Mouse (Mus musculus): ENCODE data around the gene Spsb3. TPM values are rescaled to one million over a fixed set of nuclear protein-coding genes. Genes with fewer than 3 reads are reported as not detected.
A peak's percentile ranks its signal among the peaks of the same experiment; 100 is the strongest.

The Spsb3 gene
- 29.2 and 30.9 TPM in 2 replicates for total RNA-seq (2021)
- long read RNA-seq, transcript Spsb3-209 (7 exons, 1,953 nt): major isoform, 40 of 99 reads
- long read RNA-seq, transcript Spsb3-203 (7 exons, 1,641 nt): minor isoform, 20 of 99 reads
- long read RNA-seq, partial matches to known transcripts: 14 of 99 reads
- long read RNA-seq, other reads (novel, unspliced or antisense): 23 of 99 reads

- DNase-seq: peak; percentile 98
Observed at GRCm38 (mm10) chr17:24886134-24886931, at the start of gene Spsb3, which contains the start of gene Nubp2. TSS of gene Spsb3 (plus strand) at chr17:24886643. TSS of gene Nubp2 (minus strand) at chr17:24886349.

- DNase-seq: no peak
Observed at GRCm38 (mm10) chr17:24839842-24840241, 46.6 kb upstream of the Spsb3 start, which contains the start of gene Hagh. TSS of gene Hagh (plus strand) at chr17:24840143.

- no peak for DNase-seq
Observed at GRCm38 (mm10) chr17:24840341-24840740, 46.1 kb upstream of the Spsb3 start.

- DNase-seq: no peak
Observed at GRCm38 (mm10) chr17:24841133-24841532, 45.3 kb upstream of the Spsb3 start.

GRCm38 (mm10) chr17:24842631-24843030 lies 43.8 kb upstream of the Spsb3 start:
- no peak for DNase-seq

DNA sequence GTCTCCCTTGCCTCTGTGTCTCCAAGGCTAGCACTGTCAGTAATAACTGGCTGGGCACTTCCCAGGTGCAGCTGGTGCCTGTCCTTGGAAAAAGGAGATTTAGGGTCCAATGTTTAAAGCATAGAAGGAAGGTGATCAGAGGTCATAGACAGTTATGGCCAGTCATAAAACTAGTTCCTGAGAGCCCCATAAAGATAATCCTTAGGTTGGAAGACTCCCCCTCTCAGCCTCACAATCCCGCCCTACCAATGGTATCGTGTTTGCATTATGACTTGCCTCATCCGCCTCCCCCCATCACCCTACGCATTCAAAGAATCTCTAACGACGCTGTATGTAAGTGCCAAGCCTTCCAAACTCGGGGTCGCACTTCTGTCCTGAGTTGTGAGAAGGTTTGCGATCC lies 41.9 kb upstream of the Spsb3 start:
- DNase-seq: no peak

DNA sequence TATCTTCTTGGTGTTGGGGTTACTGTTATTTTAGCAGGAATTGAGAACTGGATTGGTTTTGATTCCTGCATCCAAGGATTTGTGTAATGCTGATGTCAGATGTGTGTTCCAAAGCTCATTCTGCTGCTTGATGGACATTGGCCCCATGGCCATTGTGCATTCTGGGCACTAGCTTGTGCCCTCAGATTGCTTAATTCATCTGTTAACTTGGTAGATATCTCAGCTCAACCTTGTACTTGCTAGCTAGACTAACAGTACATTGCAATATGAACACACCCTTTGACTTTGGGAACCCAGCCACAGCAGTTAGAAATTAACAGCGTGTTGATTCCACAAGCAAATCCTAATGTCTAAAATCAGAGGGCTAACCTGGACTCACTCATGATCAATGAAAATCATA lies 39.1 kb upstream of the Spsb3 start:
- DNase-seq: no peak

DNA sequence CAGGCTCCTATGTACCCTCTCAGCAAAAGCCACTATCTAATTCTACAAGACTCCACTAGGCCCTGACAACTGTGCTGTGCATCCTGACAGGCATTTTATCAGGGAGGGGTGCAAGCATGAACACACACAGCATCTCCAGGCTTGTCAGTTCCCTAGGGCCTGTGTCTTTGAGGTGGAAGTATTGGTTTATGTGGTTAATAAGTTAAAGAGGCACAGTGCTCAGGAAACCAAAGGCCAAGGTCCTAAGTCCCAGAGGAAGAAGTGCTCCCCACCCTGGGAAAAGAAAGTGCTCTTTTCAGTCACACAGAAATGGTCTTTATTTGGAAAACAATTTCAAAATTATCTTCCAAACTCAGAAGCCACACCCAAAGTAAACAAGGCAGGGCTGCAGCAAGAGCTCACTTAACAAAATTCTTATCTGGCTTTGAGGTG lies 37.8 kb upstream of the Spsb3 start:
- no peak for DNase-seq

- no peak for DNase-seq
Observed at GRCm38 (mm10) chr17:24849733-24850064, 36.7 kb upstream of the Spsb3 start.

- peak; percentile 91 for DNase-seq
Observed at GRCm38 (mm10) chr17:24850065-24850772, 36.2 kb upstream of the Spsb3 start, which contains the start of gene Fahd1. TSS of gene Fahd1 (minus strand) at chr17:24850364.

GRCm38 (mm10) chr17:24850773-24851127 lies 35.7 kb upstream of the Spsb3 start:
- no peak for DNase-seq

- DNase-seq: no peak
Observed at GRCm38 (mm10) chr17:24851381-24852125, 34.9 kb upstream of the Spsb3 start.

DNA sequence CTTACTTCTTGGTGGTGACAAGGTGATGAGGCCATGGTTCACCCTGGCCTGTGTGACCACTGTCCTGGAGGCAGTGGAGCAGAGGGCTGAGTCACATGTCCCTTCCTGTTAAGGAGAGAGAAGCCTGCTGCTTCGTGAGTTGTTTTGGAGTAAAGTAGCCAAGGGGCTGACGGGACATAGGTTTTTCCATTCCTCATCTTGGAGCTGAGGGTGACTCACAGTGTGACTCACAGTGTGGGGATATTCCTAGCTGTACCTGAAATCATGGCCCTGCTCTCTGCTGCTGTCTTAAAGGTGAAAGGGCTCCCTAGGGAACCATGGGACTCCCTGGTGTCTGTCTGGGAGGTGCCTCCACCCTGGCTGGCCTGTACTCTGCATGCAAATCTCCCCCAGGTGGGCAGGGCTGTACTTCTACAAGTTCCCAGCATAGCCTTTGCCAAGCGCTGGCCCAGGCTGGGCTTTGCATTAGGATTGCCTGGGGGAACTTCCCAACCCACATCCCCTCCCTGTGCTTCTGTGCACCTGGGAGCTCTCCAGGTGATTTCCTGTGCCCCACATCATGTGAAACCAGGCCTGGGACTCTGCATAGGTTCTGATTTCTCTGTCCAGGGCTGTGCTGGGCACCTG lies 30.5 kb upstream of the Spsb3 start:
- DNase-seq: no peak

GRCm38 (mm10) chr17:24856589-24856988 lies 29.9 kb upstream of the Spsb3 start:
- DNase-seq: no peak

GRCm38 (mm10) chr17:24857831-24858470 lies 28.5 kb upstream of the Spsb3 start:
- no peak for DNase-seq

- no peak for DNase-seq
Observed at GRCm38 (mm10) chr17:24858967-24859366, 27.5 kb upstream of the Spsb3 start.

GRCm38 (mm10) chr17:24860076-24860475 lies 26.4 kb upstream of the Spsb3 start:
- DNase-seq: no peak

- no peak for DNase-seq
Observed at GRCm38 (mm10) chr17:24861785-24862184, 24.7 kb upstream of the Spsb3 start.

- no peak for DNase-seq
Observed at GRCm38 (mm10) chr17:24865776-24866175, 20.7 kb upstream of the Spsb3 start, which contains the start of gene Igfals. TSS of gene Igfals (plus strand) at chr17:24865997.

GRCm38 (mm10) chr17:24867914-24868313 lies 18.5 kb upstream of the Spsb3 start:
- DNase-seq: no peak

DNA sequence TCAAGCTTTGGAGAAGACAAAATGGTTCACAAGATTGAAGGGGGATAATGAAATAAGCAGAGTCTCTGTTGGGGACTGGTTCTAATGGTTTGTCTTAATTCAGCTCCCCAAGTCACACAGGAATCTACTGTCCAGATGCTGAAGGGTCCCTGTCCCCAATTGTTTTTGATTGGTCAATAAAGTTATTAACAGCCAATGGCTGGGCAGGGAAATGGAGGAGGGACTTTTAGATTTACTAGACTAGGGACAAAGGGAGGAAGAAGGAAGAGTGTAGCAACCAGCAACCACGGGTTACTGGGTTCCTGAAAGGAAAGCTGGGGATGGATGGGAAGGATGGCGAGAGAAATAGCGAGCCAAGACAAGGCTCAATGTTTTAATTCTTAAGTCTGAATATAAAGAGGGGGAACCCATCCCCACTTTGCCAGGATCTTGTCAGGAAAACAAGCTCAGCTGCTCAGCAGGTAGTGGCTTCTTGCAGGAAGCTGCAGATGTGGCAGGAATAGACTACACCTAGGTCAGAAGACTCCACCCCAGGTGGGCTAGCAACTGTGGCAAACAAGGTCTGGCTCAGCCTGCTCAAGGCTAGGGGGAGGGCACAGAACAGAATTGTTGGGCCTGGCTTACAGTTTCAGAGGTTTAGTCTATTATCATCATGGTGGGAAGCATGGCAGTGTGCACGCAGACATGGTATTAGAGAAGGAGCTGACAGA lies 12.6 kb upstream of the Spsb3 start:
- no peak for DNase-seq

All from adrenal gland, postnatal 25 days (tissue).